Comparison of ENCODE assay signal across 10 mouse cellular contexts in the genomic region with DNA sequence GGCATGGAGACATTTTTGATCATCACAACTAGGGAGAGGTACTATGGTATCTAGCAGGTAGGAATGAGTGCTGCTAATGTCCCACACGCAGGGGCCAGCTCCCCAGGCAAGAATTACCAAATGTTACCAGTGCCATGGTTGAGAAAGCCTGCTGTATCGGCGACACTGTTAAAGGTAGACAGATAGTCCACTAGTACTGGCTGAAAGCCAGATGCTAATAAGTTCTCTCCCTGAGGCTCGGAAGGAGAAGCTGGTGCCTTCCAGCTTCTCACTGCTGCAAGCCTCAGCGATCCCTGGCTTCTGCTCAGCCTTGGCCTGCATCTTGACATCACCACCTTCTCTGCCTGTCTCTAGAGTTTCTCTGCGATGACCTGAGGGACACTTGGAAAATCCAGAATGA.
"Had no signal": no experiment of that assay in that cellular context is flagged by ENCODE, and none has a peak within 500 bp of the region (broad histone marks: within the 10 kb centered on the region; RNA-seq: fewer than 3 reads in every experiment).

No protein-coding gene starts in this region.

- DNase-seq: kidney, adult 8-10 months; left cerebral cortex, postnatal 4 days; lung, adult 18-20 months; midbrain, embryonic 14.5 days; thymus, adult 2 months; thymus, postnatal 25 days had no signal

- H3K4me2 ChIP-seq: limb, embryonic 13.5 days; neural tube, embryonic 12.5 days had no signal

- H3K9ac ChIP-seq: limb, embryonic 13.5 days; neural tube, embryonic 12.5 days had no signal

- H3K27me3 ChIP-seq: limb, embryonic 13.5 days; neural tube, embryonic 12.5 days had no signal

- H3K36me3 ChIP-seq: limb, embryonic 13.5 days; neural tube, embryonic 12.5 days had no signal

- H3K4me3 ChIP-seq: limb, embryonic 13.5 days; neural tube, embryonic 12.5 days had no signal

- H3K27ac ChIP-seq: limb, embryonic 13.5 days; neural tube, embryonic 12.5 days; stomach, postnatal 0 days had no signal

- H3K9me3 ChIP-seq: limb, embryonic 13.5 days; neural tube, embryonic 12.5 days had no signal

- H3K4me1 ChIP-seq: limb, embryonic 13.5 days had no signal

- ATAC-seq: intestine, embryonic 16.5 days had no signal
